Mouse (Mus musculus) macrophage (primary cell): ENCODE results near the gene Cd9. TPM values are rescaled to one million over a fixed set of nuclear protein-coding genes. Genes with fewer than 3 reads are reported as not detected.

ENCODE experiments used
- H3K27ac ChIP-seq: fragments of 350-480 bp; formaldehyde crosslinking; 2 replicates; pipeline ENCODE4 v1.9.0; 2021
- H3K36me3 ChIP-seq: fragments of 350-480 bp; formaldehyde crosslinking; 2 replicates; pipeline ENCODE4 v1.9.0; 2021; ENCODE audit errors: inconsistent target
- H3K4me3 ChIP-seq: fragments of 350-480 bp; formaldehyde crosslinking; 2 replicates; pipeline ENCODE4 v1.9.0; 2021; ENCODE audit errors: inconsistent target
- H3K79me2 ChIP-seq: fragments of 350-480 bp; formaldehyde crosslinking; 2 replicates; pipeline ENCODE4 v1.9.0; 2021; ENCODE audit errors: inconsistent target
- WGBS: methylation state at CpG from one replicate; pipeline ENCODE4 v1.1.7; 2026; ENCODE audit warnings: inconsistent platforms; ENCODE audit not compliant: missing documents; 5-methylcytosine and 5-hydroxymethylcytosine counted together
- polyA plus RNA-seq: library from polyadenylated mRNA; stranded (reverse); fragments of 250-400 nt; gene quantifications from 3 replicates; pipeline ENCODE4 v1.2.4, GENCODE M21; 2018; ENCODE audit warnings: inconsistent platforms

Gene Cd9
- polyA plus RNA-seq, 1 experiment from 2014 or later = 359 TPM

DNA sequence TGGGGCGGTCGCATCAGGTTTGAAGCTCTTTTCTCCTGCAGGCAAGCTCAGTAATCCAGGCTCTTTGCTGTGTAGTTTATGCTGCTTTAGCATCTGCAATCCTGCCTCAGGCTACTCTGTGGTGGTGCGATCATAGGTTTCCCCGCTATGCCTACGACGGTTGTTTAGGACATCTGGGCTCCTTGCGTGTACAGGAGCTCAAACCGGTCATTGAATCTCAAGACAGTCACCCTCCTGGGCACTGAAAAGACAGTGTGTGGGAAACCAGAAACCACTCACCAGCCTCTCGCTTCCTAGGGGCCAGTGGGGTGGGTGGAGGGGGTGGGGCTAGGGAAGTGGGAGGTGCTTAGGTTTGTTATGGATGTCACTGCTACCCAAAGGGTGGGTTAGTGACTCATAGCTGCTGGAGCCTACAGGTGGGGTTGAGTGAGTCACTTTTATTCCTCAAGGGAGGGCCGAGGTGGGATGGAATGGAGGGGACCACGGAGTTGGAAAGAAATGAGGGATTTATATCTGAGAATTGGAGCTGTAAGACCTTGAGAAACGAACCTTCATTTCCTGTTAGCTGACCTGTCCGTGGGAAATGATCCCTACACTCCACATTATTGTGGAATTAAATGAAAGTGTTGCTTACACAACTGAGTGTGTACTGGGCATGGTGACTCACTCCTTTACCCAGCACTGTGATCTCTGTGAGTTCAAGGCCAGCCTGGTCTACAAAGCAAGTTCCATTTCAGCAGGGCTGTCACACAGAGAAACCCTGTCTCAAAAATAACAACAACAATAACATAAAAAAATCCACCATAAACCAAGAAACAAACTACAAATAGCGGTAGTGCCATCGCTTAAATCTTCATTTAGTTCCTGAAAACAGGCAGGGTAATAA lies 69.1 kb downstream of the Cd9 start:
- H3K79me2 ChIP-seq = no peaks in the 10 kb centered on the region
- H3K4me3 ChIP-seq = no peak overlapping the region
- no peaks in the 10 kb centered on the region for H3K36me3 ChIP-seq
- 34% methylated on average over 15 of the region's 15 CpGs for WGBS
- H3K27ac ChIP-seq = peak overlapping the region; percentile 84

DNA sequence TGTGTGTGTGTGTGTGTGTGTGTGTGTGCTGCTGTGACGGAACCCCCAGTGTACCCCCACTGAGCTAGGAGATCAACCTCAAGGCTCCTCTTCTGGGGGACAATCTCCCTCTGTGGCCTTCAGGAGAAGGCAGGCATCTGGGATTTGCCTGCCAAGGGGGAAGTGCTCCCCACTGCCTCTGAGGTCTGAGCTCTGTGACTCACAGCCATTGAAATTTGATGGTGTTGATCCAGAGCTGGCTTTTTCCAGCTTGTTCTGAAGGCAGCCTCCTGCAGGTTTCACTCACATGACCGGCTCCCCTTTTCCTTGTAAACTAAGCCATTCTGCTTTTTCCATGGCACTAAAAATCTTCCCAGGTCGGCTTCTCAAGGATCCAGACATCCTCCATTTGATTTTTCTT lies 70.4 kb downstream of the Cd9 start:
- Histone ChIP-seq H3K36me3 (no peaks in the 10 kb centered on the region), H3K79me2 (no peaks in the 10 kb centered on the region)
- WGBS = 92% methylated on average over 3 of the region's 3 CpGs

DNA sequence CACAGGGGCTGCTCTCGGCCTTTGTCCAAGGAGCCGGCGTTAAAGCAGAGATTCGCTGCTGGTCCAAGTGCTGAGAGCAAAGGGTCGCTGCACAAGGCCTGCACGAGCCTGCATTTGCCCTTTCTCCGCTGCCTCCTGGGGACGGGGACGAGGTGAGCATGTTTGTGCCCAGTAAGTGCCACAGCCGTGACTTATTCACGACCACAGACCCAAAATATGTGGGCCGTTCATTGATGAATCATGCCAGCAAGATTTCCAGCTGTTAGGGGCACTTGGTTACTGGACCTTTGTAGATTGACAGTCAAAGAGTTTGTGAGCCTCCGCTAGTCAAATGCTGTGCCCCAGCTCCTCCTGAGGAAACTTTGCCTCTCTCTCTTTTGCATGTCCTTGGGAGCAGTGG lies 71.1 kb downstream of the Cd9 start:
- Histone ChIP-seq H3K4me3 (no peak overlapping the region), H3K27ac (no peak overlapping the region), H3K36me3 (no peaks in the 10 kb centered on the region), H3K79me2 (no peaks in the 10 kb centered on the region)
- 76% methylated on average over 13 of the region's 13 CpGs for WGBS

More for the DNA sequence above, 70.4 kb downstream of the Cd9 start:
- H3K4me3 ChIP-seq = no peak overlapping the region
- H3K27ac ChIP-seq = no peak overlapping the region

DNA sequence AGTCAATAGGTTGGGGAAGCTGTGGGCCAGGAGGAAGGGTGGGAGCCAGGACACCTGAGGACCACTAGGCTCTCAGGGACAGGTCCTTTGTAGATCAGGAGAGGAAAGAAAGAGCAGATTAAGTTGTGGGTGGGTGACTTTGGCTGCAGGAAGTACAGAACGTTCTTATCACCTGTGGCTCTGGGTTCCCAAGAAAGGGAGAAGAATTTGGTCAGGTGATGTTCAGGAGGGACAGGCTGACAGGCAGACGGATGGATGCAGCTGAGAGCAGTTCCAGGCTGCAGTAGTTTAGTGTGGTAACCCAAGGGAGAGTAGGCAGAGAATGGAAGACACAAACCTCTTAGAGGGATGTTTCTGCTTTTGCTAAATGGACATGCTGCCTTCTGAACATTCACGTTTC lies 71.5 kb downstream of the Cd9 start:
- H3K79me2 ChIP-seq = no peaks in the 10 kb centered on the region
- H3K27ac ChIP-seq = peak overlapping the region; percentile 19
- H3K4me3 ChIP-seq = peak overlapping the region; percentile 18; the same call in 1 of the 2 replicates
- 59% methylated on average over 3 of the region's 3 CpGs for WGBS
- H3K36me3 ChIP-seq = no peaks in the 10 kb centered on the region

DNA sequence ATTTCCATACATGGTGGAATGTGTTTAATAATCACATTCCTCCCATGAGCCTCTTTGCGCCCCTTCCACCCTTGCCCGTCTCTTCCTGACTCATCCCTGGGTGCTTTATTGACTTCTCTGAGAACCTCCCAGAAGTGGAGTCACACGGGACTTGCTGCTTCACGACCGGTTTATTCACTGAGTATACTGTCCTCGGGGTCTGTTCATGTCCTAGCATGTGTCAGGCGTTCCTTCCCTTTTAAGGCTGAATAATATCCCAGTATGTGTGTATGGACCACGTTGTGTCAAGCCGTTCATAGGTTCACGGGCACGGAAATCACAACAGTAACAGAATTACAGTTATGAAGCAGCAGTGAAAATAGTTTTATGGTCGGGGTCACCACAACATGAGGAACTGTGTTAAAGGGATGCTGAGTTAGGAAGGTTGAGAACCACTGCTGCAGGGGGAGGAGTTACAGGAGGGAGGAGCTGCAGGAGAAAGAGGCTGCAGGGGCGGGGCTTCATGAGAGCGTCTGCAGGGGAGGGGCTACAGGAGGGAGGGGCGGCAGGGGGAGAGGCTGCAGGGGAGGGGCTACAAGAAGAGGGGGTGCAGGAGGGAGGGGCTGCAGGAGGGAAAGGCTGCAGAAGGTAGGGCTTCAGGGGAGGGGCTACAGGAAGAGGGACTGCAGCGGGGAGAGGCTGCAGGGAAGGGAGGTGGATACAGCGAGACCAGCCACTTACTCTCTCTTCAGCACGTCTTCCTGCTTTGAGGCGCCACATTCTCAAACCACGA lies 72.4 kb downstream of the Cd9 start:
- Histone ChIP-seq H3K36me3 (no peaks in the 10 kb centered on the region), H3K4me3 (peak overlapping the region; percentile 18; the same call in 1 of the 2 replicates), H3K79me2 (no peaks in the 10 kb centered on the region), H3K27ac (peak overlapping the region; percentile 19)
- 18% methylated on average over 17 of the region's 20 CpGs for WGBS

DNA sequence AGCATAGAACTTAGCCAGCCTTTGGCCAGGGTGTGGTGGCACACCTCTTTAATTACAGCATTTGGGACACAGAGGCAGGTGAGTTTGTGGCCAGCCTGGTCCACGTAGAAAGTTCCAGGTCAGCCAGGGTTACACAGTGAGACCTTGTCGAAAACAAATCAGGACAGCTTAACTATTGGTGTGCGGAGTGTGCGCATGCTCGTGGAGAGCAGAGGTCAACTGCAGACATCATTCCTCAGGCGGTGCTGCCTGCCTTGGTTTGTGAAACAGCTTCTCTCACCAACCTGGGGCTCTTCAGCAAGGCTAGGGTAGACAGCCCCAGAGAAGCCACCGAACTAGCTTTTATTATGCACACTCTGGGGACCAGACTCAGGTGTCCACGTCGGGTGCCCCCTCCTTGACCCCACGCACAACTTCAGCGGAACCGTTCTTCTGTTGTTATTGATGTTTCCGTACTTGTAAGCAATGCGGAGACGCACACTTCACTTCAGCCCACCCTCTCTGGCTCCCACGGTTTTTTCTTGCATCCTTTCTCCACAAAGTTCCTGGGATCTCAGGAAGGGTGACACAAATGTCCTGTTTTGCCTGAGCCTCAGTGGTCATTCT lies 74.0 kb downstream of the Cd9 start:
- Histone ChIP-seq H3K36me3 (no peaks in the 10 kb centered on the region), H3K4me3 (no peak overlapping the region), H3K79me2 (no peaks in the 10 kb centered on the region), H3K27ac (no peak overlapping the region)
- WGBS = 91% methylated on average over 16 of the region's 16 CpGs

DNA sequence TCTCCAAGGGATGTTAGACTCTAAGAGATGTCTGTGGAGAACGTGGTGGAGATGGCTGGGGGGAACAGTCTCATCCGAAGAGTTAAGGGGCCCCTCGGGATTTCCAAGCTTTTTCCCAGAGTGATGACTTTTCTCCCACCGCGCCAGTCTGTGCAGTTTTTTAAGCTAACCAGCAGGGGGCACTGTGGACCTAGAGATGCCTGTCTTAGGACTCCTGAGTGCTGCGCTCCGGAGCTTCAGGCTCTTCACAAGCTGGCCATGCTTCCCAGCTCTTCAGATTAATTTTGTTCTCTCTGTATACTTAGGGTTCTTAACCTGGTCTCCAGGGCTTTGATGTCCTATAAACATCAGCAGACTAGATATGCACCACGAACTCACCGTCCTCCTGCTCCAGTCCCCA lies 75.8 kb downstream of the Cd9 start:
- Histone ChIP-seq H3K27ac (no peak overlapping the region), H3K36me3 (no peaks in the 10 kb centered on the region), H3K79me2 (no peaks in the 10 kb centered on the region), H3K4me3 (no peak overlapping the region)
- WGBS = 18% methylated on average over 9 of the region's 9 CpGs

DNA sequence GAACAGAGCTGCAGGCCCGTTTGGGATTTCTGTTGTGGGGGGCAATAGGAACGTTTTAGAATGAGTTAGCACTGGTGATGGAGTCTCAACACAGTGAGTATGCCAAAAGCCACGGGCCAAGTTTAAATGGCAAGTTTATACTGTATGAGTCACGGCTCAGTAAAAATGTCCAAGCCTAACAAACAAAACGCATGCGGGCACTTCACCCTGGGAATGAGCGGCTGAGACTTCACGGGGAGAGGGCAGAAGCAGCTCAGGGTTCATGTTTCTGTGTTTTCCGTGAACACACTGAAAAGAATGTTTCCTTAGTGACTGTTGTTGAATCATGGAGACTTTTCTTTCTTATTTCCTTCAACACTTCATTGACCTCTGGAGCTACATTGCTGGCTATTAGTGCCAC lies 81.3 kb downstream of the Cd9 start:
- WGBS = 84% methylated on average over 9 of the region's 9 CpGs
- Histone ChIP-seq H3K27ac (no peak overlapping the region), H3K79me2 (no peaks in the 10 kb centered on the region), H3K36me3 (no peaks in the 10 kb centered on the region), H3K4me3 (no peak overlapping the region)

DNA sequence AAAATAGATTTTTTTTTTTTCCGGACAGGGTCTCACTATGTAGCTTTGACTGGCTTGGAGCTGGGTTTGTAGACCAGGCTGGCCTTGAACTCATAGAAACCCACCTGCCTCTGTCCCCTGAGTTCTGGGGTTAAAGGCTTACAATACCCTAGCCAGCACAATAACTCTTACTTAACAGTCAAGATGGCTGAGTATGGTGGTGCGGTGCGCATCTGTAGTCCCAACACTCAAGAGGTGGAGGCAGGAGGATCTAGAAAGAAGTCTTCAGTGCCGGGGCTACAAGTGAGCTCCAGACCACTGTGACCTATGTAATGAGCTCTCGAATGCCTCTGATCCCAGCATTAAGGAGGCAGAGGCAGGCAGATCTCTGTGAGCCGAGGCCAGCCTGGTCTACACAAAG lies 82.9 kb downstream of the Cd9 start:
- 91% methylated on average over 6 of the region's 6 CpGs for WGBS
- H3K27ac ChIP-seq = no peak overlapping the region
- no peaks in the 10 kb centered on the region for H3K79me2 ChIP-seq
- no peak overlapping the region for H3K4me3 ChIP-seq
- no peaks in the 10 kb centered on the region for H3K36me3 ChIP-seq

DNA sequence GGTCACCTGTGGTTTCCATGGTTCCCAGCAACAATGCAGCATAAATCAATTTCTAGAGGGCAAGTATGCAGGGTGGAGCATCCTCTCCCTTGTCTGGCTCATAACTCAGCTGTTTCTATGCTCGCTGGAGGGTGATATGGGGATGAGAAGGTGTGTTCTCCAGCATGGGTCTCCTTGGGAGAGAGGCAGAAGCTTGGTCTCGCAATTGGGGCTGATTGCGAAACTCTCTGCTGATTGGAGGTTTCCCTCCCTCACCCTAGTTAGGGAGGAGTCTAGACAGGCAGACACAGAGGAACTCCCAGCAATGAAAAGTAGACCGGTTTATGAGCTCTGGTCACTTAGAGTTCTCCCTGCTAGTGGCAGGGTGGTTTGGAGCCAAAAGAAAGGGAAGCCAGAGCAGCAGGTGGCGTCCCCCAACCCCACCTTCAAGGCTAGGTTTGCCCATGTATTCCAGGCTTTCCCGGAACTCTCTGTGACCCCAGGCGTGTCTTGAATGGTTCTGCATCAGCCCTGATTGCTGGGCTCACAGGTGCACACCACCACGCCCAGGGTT lies 83.5 kb downstream of the Cd9 start:
- 26% methylated on average over 8 of the region's 8 CpGs for WGBS
- Histone ChIP-seq H3K36me3 (no peaks in the 10 kb centered on the region), H3K79me2 (no peaks in the 10 kb centered on the region), H3K4me3 (no peak overlapping the region), H3K27ac (no peak overlapping the region)

DNA sequence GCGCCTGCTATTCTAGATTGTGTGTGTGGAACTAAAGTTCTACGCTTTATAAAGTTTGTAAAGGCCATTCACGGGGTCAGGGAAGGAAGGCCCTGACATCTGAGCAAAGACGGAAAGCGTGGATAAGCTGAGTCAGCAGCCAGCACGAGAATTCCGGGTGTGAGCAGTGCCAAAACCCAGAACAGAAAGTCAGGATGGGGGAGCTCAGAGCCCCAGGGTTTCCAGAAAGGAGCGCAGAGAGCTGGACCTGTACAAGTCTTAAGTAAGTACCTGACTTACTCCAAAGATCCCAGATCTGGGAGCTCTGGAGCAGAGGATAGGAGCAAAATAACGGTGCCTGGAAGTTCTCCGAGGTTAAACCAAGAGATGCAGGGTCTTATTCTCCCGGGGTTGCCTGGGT lies 84.0 kb downstream of the Cd9 start:
- H3K27ac ChIP-seq = no peak overlapping the region
- 60% methylated on average over 11 of the region's 11 CpGs for WGBS
- no peaks in the 10 kb centered on the region for H3K36me3 ChIP-seq
- H3K4me3 ChIP-seq = no peak overlapping the region
- no peaks in the 10 kb centered on the region for H3K79me2 ChIP-seq

Other genes with a start within 250 kb of the Cd9 start
- gene Tuba3a, start 208.7 kb downstream of the Cd9 start, polyA plus RNA-seq = not detected in 3 replicates
- 54.9 to 70.4 TPM (median 60.9 TPM) in 3 replicates for gene Ltbr, start 180.9 kb downstream of the Cd9 start, polyA plus RNA-seq
- 0.93 to 1.8 TPM (median 1.3 TPM) in 3 replicates for gene Scnn1a, start 174.1 kb downstream of the Cd9 start, polyA plus RNA-seq
- 140 to 157 TPM (median 155 TPM) in 3 replicates for gene Tnfrsf1a, start 145.4 kb downstream of the Cd9 start, polyA plus RNA-seq
- gene Plekhg6, start 114.0 kb downstream of the Cd9 start, polyA plus RNA-seq = not detected in 3 replicates
- 12.6 to 39.2 TPM (median 15.9 TPM) in 3 replicates for gene Vwf, start 52.0 kb upstream of the Cd9 start, polyA plus RNA-seq
- not detected in 3 replicates for gene Ano2, start 195.6 kb upstream of the Cd9 start, polyA plus RNA-seq